Mouse (Mus musculus): ENCODE data around the gene Abce1. TPM values are rescaled to one million over a fixed set of nuclear protein-coding genes. Genes with fewer than 3 reads are reported as not detected.
"Not testable (repeated sequence)": the region's sequence is repeated elsewhere in the genome, so short reads cannot be mapped to it uniquely, and the experiment has no call there.

The Abce1 gene
- polyA plus RNA-seq, 1 experiment from 2014 or later, result 90.9 TPM

- not testable (repeated sequence) for H3K4me2 ChIP-seq (ENCODE audit: low read depth, low read length); H3K9me3 ChIP-seq (ENCODE audit: control insufficient read depth, low read length); H3K4me3 ChIP-seq (ENCODE audit: low read depth, low read length); ATAC-seq (ENCODE audit: low read depth); H3K27me3 ChIP-seq (ENCODE audit: control insufficient read depth, insufficient read depth, low read length); H3K9ac ChIP-seq (replicated peaks; ENCODE audit: low read depth, low read length); H3K4me1 ChIP-seq (ENCODE audit: control insufficient read depth, insufficient read depth, low read length); H3K27ac ChIP-seq (ENCODE audit: low read depth, low read length)
- H3K36me3 ChIP-seq (ENCODE audit: control insufficient read depth, insufficient read depth, low read length), result peaks cover 21% of the 10 kb centered on the region
- 85% methylated on average over 4 of the region's 4 CpGs for WGBS
These were observed 52.8 kb downstream of the Abce1 start for GRCm38 (mm10) chr8:79658715-79659114.

GRCm38 (mm10) chr8:79653736-79654135, 57.8 kb downstream of the Abce1 start:
- Histone ChIP-seq H3K4me1 (ENCODE audit: control insufficient read depth, insufficient read depth, low read length) (no peaks in the 10 kb centered on the region), H3K9ac (replicated peaks; ENCODE audit: low read depth, low read length) (no peak overlapping the region), H3K9me3 (ENCODE audit: control insufficient read depth, low read length) (no peaks in the 10 kb centered on the region), H3K4me2 (ENCODE audit: low read depth, low read length) (no peak overlapping the region), H3K36me3 (ENCODE audit: control insufficient read depth, insufficient read depth, low read length) (peaks cover 4% of the 10 kb centered on the region; the same call in 1 of the 2 replicates), H3K27ac (ENCODE audit: low read depth, low read length) (no peak overlapping the region), H3K27me3 (ENCODE audit: control insufficient read depth, insufficient read depth, low read length) (no peaks in the 10 kb centered on the region), H3K4me3 (ENCODE audit: low read depth, low read length) (no peak overlapping the region)
- 94% methylated on average over 4 of the region's 4 CpGs for WGBS
- ATAC-seq (ENCODE audit: low read depth), result no peak

GRCm38 (mm10) chr8:79650158-79650814, 61.3 kb downstream of the Abce1 start:
- 95% methylated on average over 1 of the region's 1 CpGs for WGBS
- Histone ChIP-seq H3K4me1 (ENCODE audit: control insufficient read depth, insufficient read depth, low read length) (no peaks in the 10 kb centered on the region), H3K36me3 (ENCODE audit: control insufficient read depth, insufficient read depth, low read length) (peaks cover 6% of the 10 kb centered on the region), H3K9me3 (ENCODE audit: control insufficient read depth, low read length) (no peaks in the 10 kb centered on the region), H3K4me3 (ENCODE audit: low read depth, low read length) (no peak overlapping the region), H3K4me2 (ENCODE audit: low read depth, low read length) (no peak overlapping the region), H3K27me3 (ENCODE audit: control insufficient read depth, insufficient read depth, low read length) (no peaks in the 10 kb centered on the region), H3K27ac (ENCODE audit: low read depth, low read length) (no peak overlapping the region), H3K9ac (replicated peaks; ENCODE audit: low read depth, low read length) (no peak overlapping the region)
- ATAC-seq (ENCODE audit: low read depth), result no peak

GRCm38 (mm10) chr8:79649569-79649968, 62.0 kb downstream of the Abce1 start:
- H3K9ac ChIP-seq (replicated peaks; ENCODE audit: low read depth, low read length), result no peak overlapping the region
- H3K27ac ChIP-seq (ENCODE audit: low read depth, low read length), result no peak overlapping the region
- no peaks in the 10 kb centered on the region for H3K4me1 ChIP-seq (ENCODE audit: control insufficient read depth, insufficient read depth, low read length)
- H3K36me3 ChIP-seq (ENCODE audit: control insufficient read depth, insufficient read depth, low read length), result peaks cover 9% of the 10 kb centered on the region
- no peaks in the 10 kb centered on the region for H3K9me3 ChIP-seq (ENCODE audit: control insufficient read depth, low read length)
- no peak overlapping the region for H3K4me3 ChIP-seq (ENCODE audit: low read depth, low read length)
- 97% methylated on average over 4 of the region's 4 CpGs for WGBS
- no peak for ATAC-seq (ENCODE audit: low read depth)
- no peaks in the 10 kb centered on the region for H3K27me3 ChIP-seq (ENCODE audit: control insufficient read depth, insufficient read depth, low read length)
- H3K4me2 ChIP-seq (ENCODE audit: low read depth, low read length), result no peak overlapping the region

DNA sequence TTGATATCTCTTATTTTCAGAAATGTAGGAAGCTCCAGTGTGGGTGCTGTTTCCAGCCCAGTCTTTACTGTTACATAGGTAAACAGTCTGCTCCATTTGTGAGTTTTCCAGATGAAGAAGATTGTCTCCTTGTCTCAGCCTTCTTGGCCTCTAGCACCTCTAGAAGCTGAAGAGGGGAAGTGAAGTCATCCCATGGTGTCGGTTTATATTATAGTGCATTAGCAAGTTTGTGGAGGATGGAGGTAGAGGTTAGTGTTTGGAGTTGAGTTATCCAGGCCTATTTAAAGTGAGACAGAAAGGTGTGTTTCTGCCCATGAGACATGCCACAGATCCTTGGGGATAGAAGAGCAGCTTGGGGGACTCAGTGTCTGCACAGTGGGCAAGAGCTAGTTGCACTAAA, 70.4 kb downstream of the Abce1 start:
- WGBS, result 21% methylated on average over 1 of the region's 1 CpGs
- Histone ChIP-seq H3K9me3 (ENCODE audit: control insufficient read depth, low read length) (no peaks in the 10 kb centered on the region), H3K4me3 (ENCODE audit: low read depth, low read length) (peak overlapping the region; percentile 93; the same call in 1 of the 2 replicates)

DNA sequence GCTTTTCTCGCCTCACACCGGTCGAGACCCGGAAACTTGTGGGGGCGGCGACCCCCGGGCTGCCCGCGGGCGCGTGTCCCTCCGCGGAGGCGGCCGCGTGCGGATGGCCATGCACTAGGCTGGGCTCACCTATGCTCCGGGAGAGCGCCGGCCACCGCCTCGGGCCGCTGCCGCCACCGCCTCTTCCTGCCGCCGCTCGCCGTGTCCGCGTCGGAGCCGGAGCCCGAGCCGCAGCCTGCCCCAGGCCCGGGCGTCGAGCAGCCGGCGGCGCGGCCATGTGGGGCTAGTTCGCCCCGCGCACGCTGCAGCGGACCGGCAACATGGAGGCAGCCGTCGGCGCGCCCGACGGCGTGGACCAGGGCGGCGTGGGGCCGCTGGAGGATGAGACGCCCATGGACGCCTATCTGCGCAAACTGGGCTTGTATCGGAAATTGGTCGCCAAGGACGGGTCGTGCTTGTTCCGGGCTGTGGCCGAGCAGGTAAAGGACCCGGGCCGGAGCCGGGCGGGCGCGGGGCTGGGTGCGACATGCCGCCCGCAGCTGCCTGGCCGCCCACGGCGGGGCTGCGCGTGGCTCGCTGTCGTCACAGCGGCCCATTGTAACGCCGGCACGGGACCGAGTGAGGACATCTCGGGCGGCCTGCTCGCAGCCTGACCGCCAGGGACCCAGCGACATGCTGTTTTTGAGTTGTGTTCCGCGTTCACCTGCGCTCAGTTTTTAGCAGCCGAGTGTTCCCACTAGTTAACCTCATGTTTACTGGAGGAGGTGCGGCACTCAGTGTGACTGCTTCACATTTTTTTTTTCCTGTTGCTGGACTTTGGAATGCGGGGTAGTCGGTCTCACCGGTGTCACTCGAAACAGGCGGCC, 71.7 kb downstream of the Abce1 start, which contains the start of gene Otud4:
Gene Otud4 (plus strand): TSS at position 33 of the 866 bp plus-strand sequence.
- no peaks in the 10 kb centered on the region for H3K9me3 ChIP-seq (ENCODE audit: control insufficient read depth, low read length)
- peak within 1 kb of the TSS; percentile 75 for H3K4me2 ChIP-seq (ENCODE audit: low read depth, low read length)
- H3K4me3 ChIP-seq (ENCODE audit: low read depth, low read length), result peak within 1 kb of the TSS; percentile 93
- peak; percentile 61 for ATAC-seq (ENCODE audit: low read depth)
- H3K36me3 ChIP-seq (ENCODE audit: control insufficient read depth, insufficient read depth, low read length), result no peaks in the 10 kb centered on the region; the same call in 1 of the 2 replicates
- peak within 1 kb of the TSS; percentile 95 for H3K27ac ChIP-seq (ENCODE audit: low read depth, low read length)
- H3K4me1 ChIP-seq (ENCODE audit: control insufficient read depth, insufficient read depth, low read length), result peaks cover 21% of the 10 kb centered on the region
- H3K27me3 ChIP-seq (ENCODE audit: control insufficient read depth, insufficient read depth, low read length), result no peaks in the 10 kb centered on the region
- under 1% methylated on average over 84 of the region's 103 CpGs for WGBS
- H3K9ac ChIP-seq (replicated peaks; ENCODE audit: low read depth, low read length), result peak within 1 kb of the TSS; percentile 80

More for the DNA sequence above, 70.4 kb downstream of the Abce1 start:
- Histone ChIP-seq H3K27me3 (ENCODE audit: control insufficient read depth, insufficient read depth, low read length) (no peaks in the 10 kb centered on the region), H3K4me2 (ENCODE audit: low read depth, low read length) (peak overlapping the region; percentile 75), H3K36me3 (ENCODE audit: control insufficient read depth, insufficient read depth, low read length) (peaks cover 9% of the 10 kb centered on the region), H3K9ac (replicated peaks; ENCODE audit: low read depth, low read length) (no peak overlapping the region), H3K27ac (ENCODE audit: low read depth, low read length) (no peak overlapping the region), H3K4me1 (ENCODE audit: control insufficient read depth, insufficient read depth, low read length) (peaks cover 21% of the 10 kb centered on the region)
- no peak for ATAC-seq (ENCODE audit: low read depth)

GRCm38 (mm10) chr8:79638707-79639549, 72.6 kb downstream of the Abce1 start:
- Histone ChIP-seq H3K4me1 (ENCODE audit: control insufficient read depth, insufficient read depth, low read length) (peaks cover 21% of the 10 kb centered on the region), H3K27ac (ENCODE audit: low read depth, low read length) (peak overlapping the region; percentile 95), H3K4me2 (ENCODE audit: low read depth, low read length) (peak overlapping the region; percentile 75), H3K9me3 (ENCODE audit: control insufficient read depth, low read length) (no peaks in the 10 kb centered on the region), H3K4me3 (ENCODE audit: low read depth, low read length) (peak overlapping the region; percentile 93), H3K27me3 (ENCODE audit: control insufficient read depth, insufficient read depth, low read length) (no peaks in the 10 kb centered on the region), H3K36me3 (ENCODE audit: control insufficient read depth, insufficient read depth, low read length) (no peaks in the 10 kb centered on the region; the same call in 1 of the 2 replicates), H3K9ac (replicated peaks; ENCODE audit: low read depth, low read length) (peak overlapping the region; percentile 80)
- WGBS, result under 1% methylated on average over 73 of the region's 77 CpGs
- peak; percentile 99 for ATAC-seq (ENCODE audit: low read depth)

DNA sequence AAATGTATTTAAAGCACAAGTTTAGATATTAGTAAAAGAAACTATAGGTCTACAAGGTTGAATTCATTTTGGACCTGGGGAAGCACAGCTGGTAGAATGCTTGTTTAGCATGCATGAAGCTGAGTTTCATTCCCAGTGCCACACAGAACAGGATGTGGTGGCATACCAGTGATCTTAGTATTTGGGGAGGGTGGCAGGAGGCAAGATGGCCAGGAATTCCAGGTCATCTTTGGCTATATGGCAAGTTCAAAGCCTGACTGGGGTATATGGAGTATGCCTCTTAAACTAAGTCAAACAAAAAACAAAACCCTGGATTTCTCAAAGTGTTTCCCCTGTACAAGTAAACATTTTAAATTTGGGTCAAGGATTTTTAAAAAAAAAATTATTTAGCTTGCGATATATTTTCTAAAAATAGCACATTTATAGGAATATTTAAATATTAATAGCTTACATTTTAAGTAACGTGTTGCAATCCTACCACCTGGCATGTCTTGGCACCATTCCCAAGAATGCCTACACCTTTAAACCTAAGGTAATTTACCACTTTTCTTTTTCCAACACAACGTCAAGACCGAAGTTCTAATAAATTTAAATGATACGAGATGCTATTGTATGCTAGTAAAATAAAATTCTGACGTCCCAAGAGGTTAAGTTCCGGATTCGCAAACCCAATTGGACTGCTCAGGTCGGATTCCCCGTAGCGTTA, 73.4 kb downstream of the Abce1 start:
- no peaks in the 10 kb centered on the region for H3K27me3 ChIP-seq (ENCODE audit: control insufficient read depth, insufficient read depth, low read length)
- no peaks in the 10 kb centered on the region for H3K9me3 ChIP-seq (ENCODE audit: control insufficient read depth, low read length)
- peak overlapping the region; percentile 66 for H3K4me2 ChIP-seq (ENCODE audit: low read depth, low read length)
- no peaks in the 10 kb centered on the region for H3K36me3 ChIP-seq (ENCODE audit: control insufficient read depth, insufficient read depth, low read length)
- H3K4me1 ChIP-seq (ENCODE audit: control insufficient read depth, insufficient read depth, low read length), result peaks cover 21% of the 10 kb centered on the region
- H3K9ac ChIP-seq (replicated peaks; ENCODE audit: low read depth, low read length), result peak overlapping the region; percentile 80
- H3K4me3 ChIP-seq (ENCODE audit: low read depth, low read length), result peak overlapping the region; percentile 93
- no peak for ATAC-seq (ENCODE audit: low read depth)
- peak overlapping the region; percentile 95 for H3K27ac ChIP-seq (ENCODE audit: low read depth, low read length)
- WGBS, result 5% methylated on average over 11 of the region's 11 CpGs
